Mouse (Mus musculus) myocyte (in vitro differentiated cells): ENCODE measurements at regions not wholly inside any gene's neighbourhood (a gene's known extent, or its start where the extent isn't known, plus 50 kb on each side); places are given as distances from the start of the nearest gene placed in this dataset.
A peak's percentile ranks its signal among the peaks of the same experiment; 100 is the strongest.

Experiments used
- CEBPB ChIP-seq: IDR thresholded peaks from 2 replicates; pipeline ENCODE4 v1.6.1; 2011; ENCODE audit warnings: mild to moderate bottlenecking, moderate library complexity; ENCODE audit not compliant: poor library complexity, insufficient read depth, severe bottlenecking
- E2F4 ChIP-seq: IDR thresholded peaks from one replicate; pipeline ENCODE4 v1.6.1; 2011; ENCODE audit warnings: mild to moderate bottlenecking, control low read depth, moderate library complexity; ENCODE audit not compliant: insufficient read depth
- POLR2A ChIP-seq: IDR thresholded peaks from one replicate; pipeline ENCODE4 v1.6.1; 2011; ENCODE audit warnings: low read depth, mild to moderate bottlenecking, control low read depth, moderate library complexity; ENCODE audit not compliant: insufficient read length
- REST ChIP-seq: IDR thresholded peaks from one replicate; pipeline ENCODE4 v1.6.1; 2011; ENCODE audit warnings: mild to moderate bottlenecking, control low read depth, moderate library complexity; ENCODE audit not compliant: insufficient read depth, insufficient read length
- USF1 ChIP-seq: IDR thresholded peaks from one replicate; pipeline ENCODE4 v1.6.1; 2011; ENCODE audit warnings: low read depth, mild to moderate bottlenecking, control low read depth, moderate library complexity

- TF ChIP-seq POLR2A: no peak
- TF ChIP-seq E2F4: no peak
- TF ChIP-seq CEBPB: peak; percentile 74; the same call in 1 of the 2 replicates
- TF ChIP-seq REST: no peak
- no peak for TF ChIP-seq USF1
Measured at GRCm38 (mm10) chr4:64148989-64149463, 102.2 kb upstream of the Tnc start.
